Comparison of ENCODE assay signal across 22 mouse cellular contexts in genomic region chr17:47678238-47678637, GRCm38 (mm10). TPM values are rescaled to one million over a fixed set of nuclear protein-coding genes. Genes with fewer than 3 reads are reported as not detected.
DNase-seq lines count a peak whose midpoint lies in the region; ATAC-seq and TF ChIP-seq lines count a peak whose summit lies in the region.
"Had no signal": no experiment of that assay in that cellular context is flagged by ENCODE, and none has a peak within 500 bp of the region (broad histone marks: within the 10 kb centered on the region; RNA-seq: fewer than 3 reads in every experiment).

No protein-coding gene starts in this region.

- no peak for TF ChIP-seq EP300 in liver, postnatal 0 days (IDR thresholded peaks at IDR 0.05; ENCODE audit: low read depth)

- H3K4me2 ChIP-seq in kidney, embryonic 16.5 days (replicated peaks; ENCODE audit: low read depth, low read length): no peak overlapping the region
- H3K4me2 ChIP-seq in liver, postnatal 0 days (ENCODE audit: low read depth, low read length): no peak overlapping the region
- no peak overlapping the region for H3K4me2 ChIP-seq in liver, embryonic 12.5 days
- H3K4me2 ChIP-seq in intestine, embryonic 15.5 days (replicated peaks): no peak overlapping the region
- H3K4me2 ChIP-seq in intestine, postnatal 0 days (replicated peaks; ENCODE audit: low read depth): no peak overlapping the region
- H3K4me2 ChIP-seq: embryonic facial prominence, embryonic 12.5 days; forebrain, embryonic 15.5 days had no signal

- 0 out of 2 replicates have a peak, but pooled peaks have one; percentile 64 for ATAC-seq in kidney, embryonic 16.5 days (ENCODE audit: low FRiP score, low TSS enrichment)
- ATAC-seq in liver, postnatal 0 days: peak; percentile 78
- no peak for ATAC-seq in liver, embryonic 12.5 days
- ATAC-seq in intestine, embryonic 15.5 days: peak; percentile 79
- no peak for ATAC-seq in intestine, postnatal 0 days
- ATAC-seq: activated CD4-positive, CD25-positive, alpha-beta regulatory T cell, adult 4 months; forebrain, embryonic 15.5 days; Patski had no signal

- 74% methylated on average over 5 of the region's 5 CpGs for WGBS in kidney, embryonic 16.5 days
- 80% methylated on average over 5 of the region's 5 CpGs for WGBS in liver, postnatal 0 days (ENCODE audit: insufficient replicate concordance)
- 87% methylated on average over 5 of the region's 5 CpGs for WGBS in liver, embryonic 12.5 days (ENCODE audit: insufficient replicate concordance)
- 52% methylated on average over 5 of the region's 5 CpGs for WGBS in intestine, embryonic 15.5 days
- 55% methylated on average over 5 of the region's 5 CpGs for WGBS in intestine, postnatal 0 days

- DNase-seq in kidney, adult 9 months: no peak
- no peak for DNase-seq in liver, postnatal 0 days
- no peak for DNase-seq in retina, postnatal 1 day
- no peak for DNase-seq in testis, postnatal 10 days (ENCODE audit: low spot score)
- DNase-seq: adrenal gland, postnatal 14 days; cerebellum, adult 11-12 months; cerebellum, adult 9-10 months; cerebellum, postnatal 25 days; gastrocnemius, postnatal 36 days; heart, adult 18-20 months; heart, postnatal 10 days; heart, postnatal 4 days had no signal

- H3K4me1 ChIP-seq in kidney, embryonic 16.5 days (ENCODE audit: insufficient read depth, low read length): peaks cover 12% of the 10 kb centered on the region; the same call in 1 of the 2 replicates
- no peaks in the 10 kb centered on the region for H3K4me1 ChIP-seq in liver, postnatal 0 days (ENCODE audit: insufficient read depth)
- peaks cover 10% of the 10 kb centered on the region; the same call in 1 of the 2 replicates for H3K4me1 ChIP-seq in liver, embryonic 12.5 days
- H3K4me1 ChIP-seq in intestine, embryonic 15.5 days (replicated peaks): no peaks in the 10 kb centered on the region
- H3K4me1 ChIP-seq in intestine, postnatal 0 days (replicated peaks; ENCODE audit: control insufficient read depth, insufficient read depth, low read length): no peaks in the 10 kb centered on the region

- H3K36me3 ChIP-seq in kidney, embryonic 16.5 days (ENCODE audit: insufficient read depth, low read length): peaks cover 32% of the 10 kb centered on the region
- H3K36me3 ChIP-seq in liver, postnatal 0 days (replicated peaks; ENCODE audit: insufficient read depth, low read length): peaks cover 23% of the 10 kb centered on the region
- peaks cover 85% of the 10 kb centered on the region for H3K36me3 ChIP-seq in liver, embryonic 12.5 days
- peaks cover 16% of the 10 kb centered on the region; the same call in 1 of the 2 replicates for H3K36me3 ChIP-seq in intestine, embryonic 15.5 days
- peaks cover 40% of the 10 kb centered on the region for H3K36me3 ChIP-seq in intestine, postnatal 0 days (ENCODE audit: control insufficient read depth, insufficient read depth)

- H3K27me3 ChIP-seq in kidney, embryonic 16.5 days (ENCODE audit: insufficient read depth, low read length): no peaks in the 10 kb centered on the region
- H3K27me3 ChIP-seq in liver, postnatal 0 days (ENCODE audit: insufficient read depth, low read length): no peaks in the 10 kb centered on the region
- peaks cover 4% of the 10 kb centered on the region for H3K27me3 ChIP-seq in liver, embryonic 12.5 days (replicated peaks)
- no peaks in the 10 kb centered on the region for H3K27me3 ChIP-seq in intestine, embryonic 15.5 days (replicated peaks)
- no peaks in the 10 kb centered on the region for H3K27me3 ChIP-seq in intestine, postnatal 0 days (replicated peaks; ENCODE audit: control insufficient read depth, insufficient read depth, low read length)
- H3K27me3 ChIP-seq: CH12.LX; embryonic facial prominence, embryonic 12.5 days; forebrain, embryonic 15.5 days; Patski had no signal

- H3K4me3 ChIP-seq in kidney, embryonic 16.5 days (ENCODE audit: low read length): no peak overlapping the region
- H3K4me3 ChIP-seq in liver, postnatal 0 days (ENCODE audit: low read depth, low read length): no peak overlapping the region
- H3K4me3 ChIP-seq in liver, embryonic 12.5 days: no peak overlapping the region
- no peak overlapping the region for H3K4me3 ChIP-seq in intestine, embryonic 15.5 days (replicated peaks)
- no peak overlapping the region for H3K4me3 ChIP-seq in intestine, postnatal 0 days (ENCODE audit: low read depth, low read length)
- H3K4me3 ChIP-seq: embryonic facial prominence, embryonic 12.5 days; forebrain, embryonic 15.5 days; heart, embryonic 10.5 days had no signal

- peak overlapping the region; percentile 65; the same call in 1 of the 2 replicates for H3K27ac ChIP-seq in kidney, embryonic 16.5 days (ENCODE audit: low read length)
- H3K27ac ChIP-seq in liver, postnatal 0 days (ENCODE audit: low read depth): no peak overlapping the region
- H3K27ac ChIP-seq in liver, embryonic 12.5 days: no peak overlapping the region
- H3K27ac ChIP-seq in intestine, embryonic 15.5 days: 0 out of 2 replicates have a peak overlapping the region, but pooled peaks have one; percentile 48
- H3K27ac ChIP-seq in intestine, postnatal 0 days (ENCODE audit: low read depth, low read length): peak overlapping the region; percentile 41; the same call in 1 of the 2 replicates
- H3K27ac ChIP-seq: embryonic facial prominence, embryonic 12.5 days; forebrain, embryonic 15.5 days; heart, embryonic 10.5 days had no signal

- H3K9ac ChIP-seq in kidney, embryonic 16.5 days (replicated peaks; ENCODE audit: low read length): no peak overlapping the region
- no peak overlapping the region for H3K9ac ChIP-seq in liver, postnatal 0 days (replicated peaks)
- no peak overlapping the region for H3K9ac ChIP-seq in liver, embryonic 12.5 days
- H3K9ac ChIP-seq in intestine, embryonic 15.5 days: no peak overlapping the region
- no peak overlapping the region for H3K9ac ChIP-seq in intestine, postnatal 0 days (ENCODE audit: low read depth, low read length)
- H3K9ac ChIP-seq: embryonic facial prominence, embryonic 12.5 days; forebrain, embryonic 15.5 days had no signal

- no peak for TF ChIP-seq CTCF in liver, postnatal 0 days (IDR thresholded peaks at IDR 0.05; ENCODE audit: low read depth)
- TF ChIP-seq CTCF in intestine, postnatal 0 days (IDR thresholded peaks at IDR 0.05; ENCODE audit: low read depth): no peak

- no peaks in the 10 kb centered on the region for H3K9me3 ChIP-seq in kidney, embryonic 16.5 days (ENCODE audit: low read length)
- no peaks in the 10 kb centered on the region for H3K9me3 ChIP-seq in liver, postnatal 0 days (ENCODE audit: low read length)
- no peaks in the 10 kb centered on the region for H3K9me3 ChIP-seq in liver, embryonic 12.5 days (replicated peaks)
- no peaks in the 10 kb centered on the region for H3K9me3 ChIP-seq in intestine, embryonic 15.5 days
- no peaks in the 10 kb centered on the region for H3K9me3 ChIP-seq in intestine, postnatal 0 days (ENCODE audit: control insufficient read depth)
- H3K9me3 ChIP-seq: embryonic facial prominence, embryonic 12.5 days; forebrain, embryonic 15.5 days; heart, embryonic 10.5 days had no signal

RNA-seq across cellular contexts. Expression of gene Tomm6, which starts 9.9 kb away (rescaled TPM):
- 318 and 344 TPM in 2 replicates for polyA plus RNA-seq in kidney, embryonic 16.5 days (2015; fragmentation: Nextera tagmentation; extraction: Ambion mirVana)
- polyA plus RNA-seq in liver, postnatal 0 days (2015; fragmentation: Nextera tagmentation; extraction: Ambion mirVana): 268 and 275 TPM in 2 replicates
- 339 and 360 TPM in 2 replicates for polyA plus RNA-seq in liver, embryonic 12.5 days (2016; fragmentation: Nextera tagmentation; extraction: Ambion mirVana)
- polyA plus RNA-seq in intestine, embryonic 15.5 days (2015; fragmentation: Nextera tagmentation; extraction: Ambion mirVana): 425 and 452 TPM in 2 replicates
- polyA plus RNA-seq in intestine, postnatal 0 days (2015; fragmentation: Nextera tagmentation; extraction: Ambion mirVana): 384 and 398 TPM in 2 replicates

RNA-seq across cellular contexts. Expression of gene Frs3, which starts 10.6 kb away (rescaled TPM):
- polyA plus RNA-seq in kidney, embryonic 16.5 days (2015; fragmentation: Nextera tagmentation; extraction: Ambion mirVana): 6.6 and 7.3 TPM in 2 replicates
- 0.96 and 2.1 TPM in 2 replicates for polyA plus RNA-seq in liver, postnatal 0 days (2015; fragmentation: Nextera tagmentation; extraction: Ambion mirVana)
- polyA plus RNA-seq in liver, embryonic 12.5 days (2016; fragmentation: Nextera tagmentation; extraction: Ambion mirVana): 1.7 and 2.3 TPM in 2 replicates
- polyA plus RNA-seq in intestine, embryonic 15.5 days (2015; fragmentation: Nextera tagmentation; extraction: Ambion mirVana): 4.8 and 5.5 TPM in 2 replicates
- 2.9 TPM in 2 replicates for polyA plus RNA-seq in intestine, postnatal 0 days (2015; fragmentation: Nextera tagmentation; extraction: Ambion mirVana)
- polyA plus RNA-seq: activated CD4-positive, CD25-positive, alpha-beta regulatory T cell, adult 4 months had no signal

RNA-seq across cellular contexts. Expression of gene Gm21981, which starts 16.0 kb away (rescaled TPM):
- 0.24 and 0.90 TPM in 2 replicates for polyA plus RNA-seq in kidney, embryonic 16.5 days (2015; fragmentation: Nextera tagmentation; extraction: Ambion mirVana)
- polyA plus RNA-seq in liver, postnatal 0 days (2015; fragmentation: Nextera tagmentation; extraction: Ambion mirVana): 0.13 TPM in 1 of 2 replicates, not detected in the other
- 0.06 and 0.07 TPM in 2 replicates for polyA plus RNA-seq in liver, embryonic 12.5 days (2016; fragmentation: Nextera tagmentation; extraction: Ambion mirVana)
- polyA plus RNA-seq in intestine, embryonic 15.5 days (2015; fragmentation: Nextera tagmentation; extraction: Ambion mirVana): 0.18 and 0.24 TPM in 2 replicates
- 0.12 TPM in 1 of 2 replicates, not detected in the other for polyA plus RNA-seq in intestine, postnatal 0 days (2015; fragmentation: Nextera tagmentation; extraction: Ambion mirVana)
- polyA plus RNA-seq: activated CD4-positive, CD25-positive, alpha-beta regulatory T cell, adult 4 months had no signal

RNA-seq across cellular contexts. Expression of gene Prickle4, which starts 16.3 kb away (rescaled TPM):
- 0.84 and 1.3 TPM in 2 replicates for polyA plus RNA-seq in kidney, embryonic 16.5 days (2015; fragmentation: Nextera tagmentation; extraction: Ambion mirVana)
- polyA plus RNA-seq in liver, postnatal 0 days (2015; fragmentation: Nextera tagmentation; extraction: Ambion mirVana): 0.25 TPM in 1 of 2 replicates, not detected in the other
- polyA plus RNA-seq in liver, embryonic 12.5 days (2016; fragmentation: Nextera tagmentation; extraction: Ambion mirVana): not detected in 2 replicates
- 0.40 and 0.52 TPM in 2 replicates for polyA plus RNA-seq in intestine, embryonic 15.5 days (2015; fragmentation: Nextera tagmentation; extraction: Ambion mirVana)
- polyA plus RNA-seq in intestine, postnatal 0 days (2015; fragmentation: Nextera tagmentation; extraction: Ambion mirVana): 0.33 and 0.64 TPM in 2 replicates
- polyA plus RNA-seq: activated CD4-positive, CD25-positive, alpha-beta regulatory T cell, adult 4 months; heart, embryonic 10.5 days had no signal

RNA-seq across cellular contexts. Expression of gene Usp49, which starts 47.7 kb away (rescaled TPM):
- polyA plus RNA-seq in kidney, embryonic 16.5 days (2015; fragmentation: Nextera tagmentation; extraction: Ambion mirVana): 3.7 and 5.3 TPM in 2 replicates
- polyA plus RNA-seq in liver, postnatal 0 days (2015; fragmentation: Nextera tagmentation; extraction: Ambion mirVana): 1.2 and 1.6 TPM in 2 replicates
- polyA plus RNA-seq in liver, embryonic 12.5 days (2016; fragmentation: Nextera tagmentation; extraction: Ambion mirVana): 5.0 and 6.2 TPM in 2 replicates
- 5.9 and 6.3 TPM in 2 replicates for polyA plus RNA-seq in intestine, embryonic 15.5 days (2015; fragmentation: Nextera tagmentation; extraction: Ambion mirVana)
- polyA plus RNA-seq in intestine, postnatal 0 days (2015; fragmentation: Nextera tagmentation; extraction: Ambion mirVana): 2.6 and 2.9 TPM in 2 replicates

Comparison
In these comparisons a context has a peak if more than half of its experiments do, and no peak if none do; other contexts are left out.
1. ATAC-seq: peak in kidney, embryonic 16.5 days (single experiment), liver, postnatal 0 days (single experiment) and intestine, embryonic 15.5 days (single experiment); none in liver, embryonic 12.5 days (single experiment) and intestine, postnatal 0 days (single experiment).
2. H3K27ac ChIP-seq: peak in kidney, embryonic 16.5 days (single experiment), intestine, embryonic 15.5 days (single experiment) and intestine, postnatal 0 days (single experiment); none in liver, postnatal 0 days (single experiment) and liver, embryonic 12.5 days (single experiment).